Mouse (Mus musculus): Measurements from ENCODE around the gene Clrn3. TPM values are rescaled to one million over a fixed set of nuclear protein-coding genes. Genes with fewer than 3 reads are reported as not detected.

Gene Clrn3
- total RNA-seq, 2 experiments from 2014 or later = not detected

DNA sequence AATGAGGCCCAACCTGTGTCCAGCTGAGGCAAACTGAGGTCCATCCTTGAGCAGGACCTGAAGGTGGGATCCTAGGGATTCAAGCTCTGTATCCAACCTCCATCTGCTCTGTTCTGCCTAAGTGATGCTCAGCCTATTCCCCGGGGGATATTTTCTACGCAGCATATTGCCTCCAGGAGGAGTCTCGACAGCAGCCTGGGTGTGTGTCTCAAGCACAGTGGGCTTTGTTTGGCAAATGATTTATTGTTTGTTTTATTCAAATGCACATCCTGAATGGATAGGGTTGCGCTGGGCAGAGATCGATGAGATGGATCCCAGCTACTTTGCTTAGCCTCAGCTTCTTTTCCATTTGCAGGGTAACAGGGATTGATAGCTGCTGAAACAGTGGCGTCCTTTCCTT lies 20.0 kb upstream of the Clrn3 start:
- intact Hi-C loops (cut with DNase I) = no loop called here
- H3K27ac ChIP-seq = no peak overlapping the region
- TF ChIP-seq CTCF (IDR thresholded peaks at IDR 0.05) = no peak

DNA sequence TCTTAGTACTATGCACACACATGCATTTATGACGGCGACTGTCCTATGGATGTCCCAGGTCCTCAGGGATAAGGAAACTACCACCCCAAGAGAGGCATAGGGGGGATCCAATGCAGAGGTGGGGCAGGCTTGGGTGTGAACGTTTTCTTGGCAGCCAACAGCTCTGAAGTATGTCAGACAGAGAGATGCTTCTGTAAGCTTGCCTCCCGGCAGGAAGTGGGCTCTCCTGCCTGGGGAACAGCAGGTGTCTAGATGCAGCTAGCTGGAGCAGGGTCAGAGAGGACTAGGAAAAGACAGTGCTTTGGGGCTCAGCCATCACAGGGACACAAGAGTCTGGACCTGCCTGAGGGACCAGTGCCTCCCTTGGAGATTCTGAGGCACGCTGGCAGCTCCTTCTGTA lies 18.1 kb upstream of the Clrn3 start:
- TF ChIP-seq CTCF (IDR thresholded peaks at IDR 0.05) = no peak
- DNase-seq = no peak
- intact Hi-C loops (cut with DNase I) = no loop called here
- Histone ChIP-seq H3K27ac (no peak overlapping the region), H3K4me3 (no peak overlapping the region)

More for the DNA sequence above, 20.0 kb upstream of the Clrn3 start:
- no peak for DNase-seq
- no peak overlapping the region for H3K4me3 ChIP-seq

DNA sequence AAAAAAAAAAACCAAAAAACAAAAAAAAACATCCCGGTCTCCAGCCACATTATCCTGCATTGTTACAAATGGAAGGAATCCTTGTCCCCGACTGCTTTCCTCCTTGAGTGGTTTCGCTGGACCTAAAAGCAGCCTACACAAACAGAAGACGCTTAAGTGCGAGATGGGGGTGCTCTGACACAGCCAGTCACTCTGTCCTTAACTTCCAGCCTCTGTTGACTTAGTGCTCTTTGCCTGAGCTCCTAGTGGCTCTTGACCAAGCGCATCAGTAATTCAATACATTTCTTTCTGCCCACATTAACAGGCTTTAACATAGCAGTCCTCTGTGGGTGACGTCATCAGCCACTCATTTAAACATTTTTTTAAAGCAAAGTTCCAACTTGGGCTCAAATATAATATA lies 17.5 kb upstream of the Clrn3 start:
- no peak overlapping the region for H3K27ac ChIP-seq
- DNase-seq = no peak
- H3K4me3 ChIP-seq = no peak overlapping the region
- TF ChIP-seq CTCF (IDR thresholded peaks at IDR 0.05) = no peak
- intact Hi-C loops (cut with DNase I) = no loop called here

DNA sequence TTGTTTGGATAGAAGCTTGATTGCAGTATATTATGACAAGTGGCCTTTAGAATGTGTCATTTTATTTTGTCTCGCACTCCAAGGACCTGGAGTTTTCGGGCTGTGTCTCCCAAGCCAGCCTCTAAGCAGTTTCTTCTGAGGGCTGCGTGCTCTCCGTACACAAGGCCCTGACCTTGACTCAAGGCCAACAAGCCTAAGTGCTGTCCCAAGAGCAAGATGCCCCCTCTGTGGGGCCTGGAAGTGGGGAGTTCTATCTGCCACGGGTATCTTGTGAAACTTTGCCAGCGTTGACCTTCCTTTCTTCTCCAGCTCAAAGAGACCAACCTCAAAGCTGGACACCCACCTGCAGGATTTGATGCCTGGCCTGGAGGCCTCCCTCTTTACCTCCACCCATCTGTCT lies 15.9 kb upstream of the Clrn3 start:
- intact Hi-C loops (cut with DNase I) = no loop called here
- TF ChIP-seq CTCF (IDR thresholded peaks at IDR 0.05) = no peak
- no peak overlapping the region for H3K4me3 ChIP-seq
- DNase-seq = no peak
- H3K27ac ChIP-seq = no peak overlapping the region

DNA sequence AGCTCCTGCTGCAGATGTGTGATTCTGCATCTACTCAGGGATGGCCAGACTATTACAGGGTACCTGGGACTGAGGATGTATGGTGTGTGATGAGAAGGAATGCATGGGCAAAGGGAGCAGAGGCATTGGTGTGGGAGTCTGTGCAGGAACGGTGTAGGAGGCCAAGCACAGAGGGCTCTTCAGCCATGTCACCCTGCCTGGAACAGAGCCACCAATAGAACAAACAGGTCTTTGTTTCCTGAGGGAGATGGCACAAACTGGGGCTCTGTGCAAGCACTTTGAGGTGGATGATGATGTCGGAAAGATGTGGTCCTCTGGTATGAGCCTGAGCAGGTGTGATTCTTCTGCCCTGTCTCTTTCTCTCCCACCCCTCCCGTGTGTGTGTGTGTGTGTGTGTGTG lies 14.6 kb upstream of the Clrn3 start:
- Histone ChIP-seq H3K4me3 (no peak overlapping the region), H3K27ac (no peak overlapping the region)
- intact Hi-C loops (cut with DNase I) = no loop called here
- no peak for TF ChIP-seq CTCF (IDR thresholded peaks at IDR 0.05)
- DNase-seq = no peak

DNA sequence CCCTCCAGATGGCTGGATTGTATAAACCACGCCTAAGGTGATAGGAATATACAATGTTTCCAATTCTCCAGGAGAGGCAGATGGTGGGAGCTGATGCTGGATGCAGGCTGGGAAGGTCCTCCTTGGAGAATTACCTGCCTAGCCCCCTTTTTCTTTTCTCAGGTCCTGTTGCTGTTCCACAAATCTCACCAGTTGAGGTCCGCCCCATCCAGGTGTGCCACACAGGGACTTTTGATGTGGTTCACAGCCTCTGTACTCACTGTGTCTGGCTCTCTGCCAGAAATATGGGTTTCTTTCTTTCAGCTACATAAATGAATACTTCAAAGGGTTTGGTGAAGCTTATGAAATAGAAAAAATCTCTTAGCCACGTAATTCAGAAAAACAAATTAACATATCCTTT lies 13.8 kb upstream of the Clrn3 start:
- intact Hi-C loops (cut with DNase I) = no loop called here
- TF ChIP-seq CTCF (IDR thresholded peaks at IDR 0.05) = no peak
- no peak overlapping the region for H3K27ac ChIP-seq

DNA sequence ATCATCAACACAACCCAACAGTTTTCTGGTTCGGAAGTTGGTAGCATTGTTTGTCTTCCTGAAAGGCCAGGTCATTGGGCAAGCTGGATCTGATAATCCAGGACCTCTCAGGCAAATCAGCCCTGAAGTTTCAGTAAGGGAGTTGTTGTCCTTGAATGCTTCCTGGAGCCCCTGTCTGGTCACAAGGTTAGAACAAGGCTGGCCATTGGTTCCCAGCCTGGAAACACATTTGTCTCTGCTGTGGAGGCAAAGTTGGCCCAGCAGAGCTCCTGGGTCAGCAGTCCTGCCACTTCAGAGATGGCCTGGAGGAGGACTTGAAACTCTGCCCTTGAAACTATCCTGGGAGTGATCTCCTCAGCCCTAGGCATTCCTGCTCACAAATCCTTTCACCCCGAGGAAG lies 11.0 kb upstream of the Clrn3 start:
- H3K27ac ChIP-seq = no peak overlapping the region
- DNase-seq = no peak
- intact Hi-C loops (cut with DNase I) = loop anchor here (2.0 to 10.0 kb wide), 2 partner anchors 77 to 195 kb away; no protein-coding TSS in a partner anchor
- H3K4me3 ChIP-seq = peak overlapping the region; percentile 81
- TF ChIP-seq CTCF (IDR thresholded peaks at IDR 0.05) = no peak

More for the DNA sequence above, 13.8 kb upstream of the Clrn3 start:
- DNase-seq = no peak
- H3K4me3 ChIP-seq = no peak overlapping the region

DNA sequence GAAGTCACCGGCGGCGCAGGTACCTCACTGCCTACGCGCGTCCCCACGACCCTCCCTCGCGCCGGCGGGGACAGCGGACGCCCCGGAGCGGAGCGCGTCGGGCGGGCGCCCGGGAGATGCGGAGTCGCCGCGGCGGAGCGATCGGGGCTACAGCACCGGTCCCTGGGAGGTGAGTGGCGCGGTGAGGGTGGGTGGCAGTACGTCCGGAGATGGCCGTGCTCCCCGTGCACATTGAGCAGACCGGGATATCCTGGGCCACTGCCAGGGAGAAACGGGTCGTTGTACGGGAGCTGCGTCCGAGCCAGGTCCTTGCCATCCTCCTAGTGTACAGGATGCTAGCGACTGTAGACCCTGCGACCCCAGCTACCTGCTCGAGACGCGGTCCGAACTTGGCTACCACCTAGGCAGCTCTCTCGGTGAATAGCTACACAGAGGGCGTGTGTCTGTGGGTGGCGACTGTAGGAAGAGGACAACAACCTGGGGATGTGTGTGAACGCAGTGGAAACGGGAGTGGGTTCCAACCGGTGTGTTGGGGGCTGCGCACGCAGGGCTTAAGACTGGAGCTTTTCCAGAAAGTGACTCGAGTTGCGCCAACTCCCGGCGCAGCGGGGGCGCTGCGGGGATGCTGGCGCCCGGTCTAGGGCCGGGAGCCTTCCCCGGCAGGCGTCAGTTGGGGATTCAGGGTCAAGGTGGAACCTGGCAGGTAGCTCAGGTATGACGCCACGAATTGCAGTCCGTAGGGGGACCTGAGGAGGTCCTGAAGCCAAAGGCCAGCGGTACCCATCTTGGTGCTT lies 9.7 kb upstream of the Clrn3 start:
- intact Hi-C loops (cut with DNase I) = loop anchor here (2.0 to 10.0 kb wide), 4 partner anchors 79 to 197 kb away; no protein-coding TSS in a partner anchor
- 0 out of 2 replicates have a peak, but pooled peaks have one; percentile 2 for TF ChIP-seq CTCF (IDR thresholded peaks at IDR 0.05)
- Histone ChIP-seq H3K27ac (peak overlapping the region; percentile 84), H3K4me3 (peak overlapping the region; percentile 81)
- peak; percentile 61 for DNase-seq

DNA sequence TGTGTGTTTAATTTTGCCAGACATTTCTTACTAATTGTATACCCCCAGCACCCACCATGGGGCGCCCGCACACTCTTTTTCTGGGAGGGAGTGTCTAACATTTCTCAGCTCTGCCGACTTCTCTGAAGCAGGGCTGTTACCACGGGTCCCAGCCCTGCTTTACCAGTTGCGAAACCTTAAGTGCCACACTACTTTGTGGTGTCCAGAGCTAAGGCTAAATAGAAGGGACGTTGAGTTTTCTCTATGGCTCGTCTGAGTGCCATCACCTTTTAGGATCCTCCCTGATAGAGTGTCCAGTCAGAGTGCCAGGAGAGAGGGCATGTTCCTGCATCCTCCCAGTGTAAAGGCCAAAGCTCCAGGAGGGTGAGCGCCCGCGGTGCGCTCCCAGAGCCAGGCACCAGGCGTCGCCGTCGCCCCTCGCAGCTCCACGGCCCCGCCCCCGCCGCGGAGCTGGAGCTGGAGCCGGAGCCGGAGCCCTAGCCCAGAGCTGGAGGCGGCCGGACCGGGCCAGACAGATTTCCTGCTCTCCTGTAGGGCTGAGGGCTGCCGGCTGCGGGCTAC lies 9.0 kb upstream of the Clrn3 start, which contains the start of gene Ptpre:
TSS of gene Ptpre (plus strand) at position 141 of the 561 bp plus-strand sequence.
- peak within 1 kb of the TSS; percentile 81 for H3K4me3 ChIP-seq
- H3K27ac ChIP-seq = peak within 1 kb of the TSS; percentile 84
- intact Hi-C loops (cut with DNase I) = loop anchor here (2.0 to 10.0 kb wide), 3 partner anchors 87 to 197 kb away; no protein-coding TSS in a partner anchor
- DNase-seq = peak; percentile 92
- TF ChIP-seq CTCF (IDR thresholded peaks at IDR 0.05) = peak; percentile 92

DNA sequence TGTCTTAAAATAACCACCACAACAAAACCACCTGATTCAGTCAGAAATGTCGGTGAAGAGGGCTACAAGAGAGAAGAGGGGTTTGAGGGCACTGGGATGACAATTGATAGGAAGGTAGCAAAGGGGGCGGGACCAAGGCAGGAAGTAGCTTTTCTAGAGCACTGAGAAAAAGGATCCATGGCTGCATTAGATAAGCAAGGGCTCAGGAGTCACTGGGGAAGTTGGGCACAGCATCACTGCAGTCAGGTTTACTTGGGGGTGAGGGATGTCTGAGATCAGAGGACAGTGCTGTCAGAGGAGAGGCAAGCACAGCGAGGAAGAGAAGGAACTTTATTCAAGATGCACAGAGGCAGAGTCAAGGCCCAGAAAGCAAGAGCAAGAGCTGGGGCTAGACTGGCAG lies 7.5 kb upstream of the Clrn3 start:
- no peak for TF ChIP-seq CTCF (IDR thresholded peaks at IDR 0.05)
- H3K4me3 ChIP-seq = no peak overlapping the region
- intact Hi-C loops (cut with DNase I) = loop anchor here (2.0 to 10.0 kb wide), 3 partner anchors 89 to 199 kb away; no protein-coding TSS in a partner anchor
- no peak overlapping the region for H3K27ac ChIP-seq
- no peak for DNase-seq

DNA sequence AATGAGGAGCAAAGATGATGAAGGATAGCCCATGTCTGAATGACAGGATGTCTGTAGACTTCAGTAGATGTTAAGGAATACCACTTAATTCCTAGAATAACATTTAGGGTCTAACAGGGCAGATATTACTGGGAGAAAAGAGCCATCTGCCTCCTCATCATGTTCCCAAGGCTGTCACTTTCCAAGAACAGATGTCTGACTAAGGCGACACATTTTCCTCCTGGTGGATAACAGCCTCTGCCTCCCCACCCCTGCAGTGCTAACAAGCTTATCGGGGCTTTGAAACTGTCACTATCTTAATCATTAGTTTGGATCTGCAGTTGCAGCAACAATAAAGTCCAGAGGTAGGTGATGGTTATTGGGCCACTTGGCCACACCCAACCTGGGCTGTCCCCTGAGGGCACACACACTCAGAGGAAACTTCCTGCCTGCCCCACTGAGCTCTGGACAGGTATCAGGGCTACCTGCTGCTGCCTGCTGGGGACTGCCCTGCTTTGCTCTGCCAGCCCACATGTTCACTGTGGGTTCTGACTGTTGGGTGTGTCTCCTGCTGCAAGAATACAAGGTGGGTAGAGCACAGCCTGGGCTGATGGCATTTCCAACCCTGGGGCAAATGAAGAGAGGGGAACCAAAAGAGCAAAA lies 6.2 kb upstream of the Clrn3 start:
- Histone ChIP-seq H3K27ac (no peak overlapping the region), H3K4me3 (no peak overlapping the region)
- intact Hi-C loops (cut with DNase I) = loop anchor here (10.0 kb wide), 1 partner anchor 200 kb away; no protein-coding TSS in a partner anchor
- DNase-seq = no peak
- no peak for TF ChIP-seq CTCF (IDR thresholded peaks at IDR 0.05)

DNA sequence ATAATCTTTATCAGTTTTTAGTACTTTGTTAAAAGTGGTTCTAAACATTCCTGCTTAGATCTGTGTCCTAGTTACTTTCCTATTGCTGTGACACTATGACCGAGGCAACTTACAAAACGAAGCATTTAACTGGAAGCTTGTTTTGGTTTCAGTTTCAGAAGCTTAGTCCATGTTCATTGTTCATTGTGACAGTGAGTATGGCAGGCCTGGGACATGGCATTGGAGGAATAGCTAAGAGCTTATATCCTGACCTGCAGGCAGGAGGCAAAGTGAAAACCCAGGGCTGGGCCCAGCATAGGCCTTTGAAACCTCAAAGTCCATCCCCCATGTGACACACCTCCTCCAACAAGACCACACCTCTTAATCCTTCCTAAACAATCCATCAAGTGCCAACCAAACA lies 614 bp upstream of the Clrn3 start:
- no peak overlapping the region for H3K4me3 ChIP-seq
- intact Hi-C loops (cut with DNase I) = no loop called here
- TF ChIP-seq CTCF (IDR thresholded peaks at IDR 0.05) = no peak
- no peak for DNase-seq
- no peak overlapping the region for H3K27ac ChIP-seq

DNA sequence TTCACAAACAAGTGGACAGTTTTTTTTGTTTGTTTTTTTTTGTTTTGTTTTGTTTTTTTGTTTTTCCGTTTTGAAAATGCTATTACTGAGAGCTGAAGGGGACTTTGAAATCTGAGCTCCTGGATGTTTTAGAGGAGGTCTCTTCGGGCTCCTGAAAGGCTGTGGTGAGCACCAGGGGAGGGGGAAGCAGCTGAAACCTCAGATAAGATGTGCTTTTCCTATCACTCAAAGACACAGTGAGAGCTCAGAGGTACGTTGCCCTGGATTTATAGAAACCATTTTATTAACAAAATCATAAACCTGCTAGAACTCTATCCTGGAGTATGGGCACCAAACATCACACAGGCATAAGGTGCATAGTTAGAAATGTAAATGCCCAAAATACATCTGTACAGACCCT lies 1.3 kb downstream of the Clrn3 start:
- DNase-seq = no peak
- Histone ChIP-seq H3K27ac (no peak overlapping the region), H3K4me3 (no peak overlapping the region)
- intact Hi-C loops (cut with DNase I) = no loop called here
- TF ChIP-seq CTCF (IDR thresholded peaks at IDR 0.05) = no peak

Data from gastrocnemius, adult 2 months (tissue).